Mouse (Mus musculus) small intestine, adult 2 months (tissue): ENCODE measurements around the gene Chtop.

Source experiments
- CTCF ChIP-seq: fragments of 200-500 bp; IDR thresholded peaks from 2 replicates; pipeline ENCODE4 v1.5.1; 2012; ENCODE audit warnings: low read depth, mild to moderate bottlenecking, control low read depth, inconsistent platforms, low read length, moderate library complexity, mixed read lengths; ENCODE audit not compliant: insufficient replicate concordance, insufficient read length; ENCODE audit errors: extremely low read depth
- POLR2A ChIP-seq: fragments of 200-500 bp; IDR thresholded peaks from 2 replicates; pipeline ENCODE4 v1.6.1; 2012; ENCODE audit warnings: low read depth, mild to moderate bottlenecking, control low read depth, inconsistent platforms, low read length, moderate library complexity

GRCm38 (mm10) chr3:90467618-90468300, 41.5 kb downstream of the Chtop start:
- no peak for TF ChIP-seq CTCF
- no peak for TF ChIP-seq POLR2A
